Mouse (Mus musculus) adrenal gland, adult (tissue): Measurements from ENCODE around the gene Zkscan3.
A peak's percentile ranks its signal among the peaks of the same experiment; 100 is the strongest.

Experiments used
- DNase-seq, 2 experiments: peaks; one replicate each; pipeline ENCODE4 v3.0.0; 2022 to 2023; ENCODE audit warnings: low spot score in 1 of 2; ENCODE audit not compliant: inconsistent age in 2 of 2

Gene Zkscan3

GRCm38 (mm10) chr13:21401166-21401565, 1.4 kb downstream of the Zkscan3 start:
- DNase-seq, result peak in 1 of 2 experiments; percentile 52

GRCm38 (mm10) chr13:21397486-21397885, 5.1 kb downstream of the Zkscan3 start:
- DNase-seq, result no peak

- DNase-seq, result peak; percentile 25 to 78
Measured at GRCm38 (mm10) chr13:21396048-21396447, 6.5 kb downstream of the Zkscan3 start.

- no peak for DNase-seq
Measured at GRCm38 (mm10) chr13:21395623-21396022, 6.9 kb downstream of the Zkscan3 start.

GRCm38 (mm10) chr13:21395211-21395610, 7.3 kb downstream of the Zkscan3 start:
- peak in 1 of 2 experiments; percentile 79 for DNase-seq

GRCm38 (mm10) chr13:21377773-21378172, 24.8 kb downstream of the Zkscan3 start:
- no peak for DNase-seq

- no peak for DNase-seq
Measured at GRCm38 (mm10) chr13:21372700-21373099, 29.9 kb downstream of the Zkscan3 start.

GRCm38 (mm10) chr13:21366635-21367034, 35.9 kb downstream of the Zkscan3 start:
- DNase-seq, result no peak

- peak; percentile 21 to 61 for DNase-seq
Measured at GRCm38 (mm10) chr13:21363719-21364118, 38.8 kb downstream of the Zkscan3 start.

GRCm38 (mm10) chr13:21362621-21363248, 39.8 kb downstream of the Zkscan3 start, which contains the start of gene Zscan12:
Gene Zscan12 (plus strand): TSS chr13:21362820.
- DNase-seq, result peak; percentile 94 to 97

- no peak for DNase-seq
Measured at GRCm38 (mm10) chr13:21350593-21350992, 52.0 kb downstream of the Zkscan3 start.

- DNase-seq, result no peak
Measured at GRCm38 (mm10) chr13:21346610-21347009, 55.9 kb downstream of the Zkscan3 start, which contains the start of gene Olfr1367. Gene Olfr1367 (plus strand): TSS chr13:21346910.
